Mouse (Mus musculus) cerebellum, adult 2 months (tissue): ENCODE measurements around the gene Clec16a. TPM values are rescaled to one million over a fixed set of nuclear protein-coding genes. Genes with fewer than 3 reads are reported as not detected.

Source experiments
- DNase-seq, 2 experiments: peaks; one replicate each; pipeline ENCODE4 v3.0.0; 2021
- H3K27ac ChIP-seq: fragments of 200-500 bp; 2 replicates; pipeline ENCODE4 v1.5.1; 2012; ENCODE audit warnings: low read length, control low read depth, inconsistent platforms; ENCODE audit not compliant: insufficient read depth
- H3K27me3 ChIP-seq: fragments of 200-500 bp; 2 replicates; pipeline ENCODE4 v1.6.1; 2012; ENCODE audit warnings: inconsistent platforms, mild to moderate bottlenecking, low read length, moderate library complexity; ENCODE audit not compliant: control insufficient read depth, insufficient read depth
- H3K4me1 ChIP-seq: fragments of 200-500 bp; 2 replicates; pipeline ENCODE4 v1.6.1; 2011; ENCODE audit warnings: low read length; ENCODE audit not compliant: control insufficient read depth, insufficient read depth
- H3K4me3 ChIP-seq: fragments of 200-500 bp; replicated peaks from 2 replicates; pipeline ENCODE3; 2011; ENCODE audit warnings: mild to moderate bottlenecking, low read depth, low read length, control low read depth; ENCODE audit not compliant: insufficient read depth
- CTCF ChIP-seq: fragments of 200-500 bp; IDR thresholded peaks from 2 replicates; pipeline ENCODE4 v1.5.1; 2011; ENCODE audit warnings: low read depth, mild to moderate bottlenecking, control low read depth, low read length, moderate library complexity, borderline replicate concordance; ENCODE audit not compliant: insufficient read depth
- POLR2A ChIP-seq: fragments of 200-500 bp; IDR thresholded peaks from 2 replicates; pipeline ENCODE4 v1.6.1; 2011; ENCODE audit warnings: low read length, control low read depth, borderline replicate concordance; ENCODE audit not compliant: insufficient read depth
- WGBS: fragments of 180-500 bp; shearing (Covaris S2); methylation state at CpG from one replicate; pipeline ENCODE4 v1.1.7; 2018; 5-methylcytosine and 5-hydroxymethylcytosine counted together
- polyA plus RNA-seq: library from polyadenylated mRNA; depleted of rRNA; stranded (reverse); fragments of >200 nt; gene quantifications from 2 replicates; pipeline ENCODE4 v1.2.3, GENCODE M21; 2012

Gene Clec16a
- polyA plus RNA-seq, 1 experiment = 48.7 TPM

DNA sequence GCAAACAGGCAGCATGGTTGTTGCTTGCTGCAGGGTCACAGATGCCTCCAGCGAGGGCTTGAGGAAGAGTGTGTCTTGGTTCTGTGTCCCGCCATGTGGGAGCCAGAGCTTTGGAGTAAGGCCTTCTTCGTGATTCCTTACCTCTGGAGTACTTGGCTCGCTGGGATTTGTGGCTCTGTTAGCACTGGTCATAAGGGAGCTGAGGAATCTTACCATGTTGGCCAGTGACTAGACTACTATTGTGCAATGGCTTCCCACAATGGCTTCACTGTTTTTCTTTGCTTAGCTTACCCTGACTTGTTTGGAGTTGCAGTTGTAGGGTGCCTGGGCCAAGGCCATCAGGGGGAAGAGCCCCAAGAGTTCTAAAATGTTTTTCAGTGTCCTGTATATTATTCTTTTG lies 30.8 kb downstream of the Clec16a start:
- WGBS = 86% methylated on average over 4 of the region's 4 CpGs
- no peak for TF ChIP-seq CTCF
- no peak for TF ChIP-seq POLR2A

DNA sequence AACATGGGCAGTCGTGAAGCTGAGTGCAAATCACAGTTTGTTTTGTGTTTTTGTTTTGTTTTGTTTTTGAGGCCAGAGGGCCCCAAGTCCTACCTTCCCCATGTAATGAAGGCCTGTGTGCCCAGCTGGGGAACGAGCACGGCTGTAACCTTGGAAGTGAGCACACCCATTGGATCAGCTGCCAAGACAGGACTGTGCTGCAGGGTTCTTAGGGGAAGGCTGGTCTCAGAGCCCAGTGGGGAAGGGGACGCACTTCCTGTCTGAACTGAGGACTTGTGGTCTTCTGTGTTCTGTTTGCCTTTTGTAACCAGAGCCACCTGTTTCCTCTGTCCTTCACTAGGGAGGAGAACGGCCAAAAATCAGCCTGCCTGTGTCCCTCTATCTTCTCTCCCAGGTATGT lies 32.4 kb downstream of the Clec16a start:
- Histone ChIP-seq H3K4me1 (no peaks in the 10 kb centered on the region), H3K4me3 (no peak overlapping the region), H3K27me3 (no peaks in the 10 kb centered on the region), H3K27ac (no peak overlapping the region)
- 64% methylated on average over 5 of the region's 5 CpGs for WGBS
- TF ChIP-seq CTCF = no peak
- no peak for DNase-seq

More for the DNA sequence above, 30.8 kb downstream of the Clec16a start:
- Histone ChIP-seq H3K27me3 (no peaks in the 10 kb centered on the region), H3K27ac (no peak overlapping the region), H3K4me1 (peaks cover 6% of the 10 kb centered on the region; the same call in 1 of the 2 replicates), H3K4me3 (no peak overlapping the region)
- DNase-seq = no peak

DNA sequence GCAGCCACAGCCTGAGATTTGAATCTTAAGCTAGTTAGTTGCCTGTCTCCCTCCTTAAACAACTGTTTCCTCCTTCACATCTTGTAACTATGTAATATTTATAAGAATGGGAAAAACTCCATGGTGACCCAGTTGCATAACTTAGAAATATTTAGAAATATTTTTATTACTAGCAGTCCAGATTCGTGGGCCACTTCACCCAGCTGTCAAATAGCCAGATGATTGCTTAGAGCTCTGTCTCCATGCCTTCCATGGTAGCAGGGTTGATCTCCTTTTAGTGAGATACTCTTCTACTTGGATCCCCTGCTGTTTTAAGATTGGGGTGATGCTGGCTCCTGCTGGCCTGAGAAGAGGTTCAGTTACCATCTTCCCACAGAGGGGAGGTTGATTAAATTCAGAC lies 33.2 kb downstream of the Clec16a start:
- no peaks in the 10 kb centered on the region for H3K4me1 ChIP-seq
- TF ChIP-seq CTCF = no peak
- no peak for TF ChIP-seq POLR2A
- DNase-seq = no peak
- no peak overlapping the region for H3K4me3 ChIP-seq
- H3K27ac ChIP-seq = no peak overlapping the region
- H3K27me3 ChIP-seq = no peaks in the 10 kb centered on the region
- WGBS = 60% methylated on average over 1 of the region's 1 CpGs

DNA sequence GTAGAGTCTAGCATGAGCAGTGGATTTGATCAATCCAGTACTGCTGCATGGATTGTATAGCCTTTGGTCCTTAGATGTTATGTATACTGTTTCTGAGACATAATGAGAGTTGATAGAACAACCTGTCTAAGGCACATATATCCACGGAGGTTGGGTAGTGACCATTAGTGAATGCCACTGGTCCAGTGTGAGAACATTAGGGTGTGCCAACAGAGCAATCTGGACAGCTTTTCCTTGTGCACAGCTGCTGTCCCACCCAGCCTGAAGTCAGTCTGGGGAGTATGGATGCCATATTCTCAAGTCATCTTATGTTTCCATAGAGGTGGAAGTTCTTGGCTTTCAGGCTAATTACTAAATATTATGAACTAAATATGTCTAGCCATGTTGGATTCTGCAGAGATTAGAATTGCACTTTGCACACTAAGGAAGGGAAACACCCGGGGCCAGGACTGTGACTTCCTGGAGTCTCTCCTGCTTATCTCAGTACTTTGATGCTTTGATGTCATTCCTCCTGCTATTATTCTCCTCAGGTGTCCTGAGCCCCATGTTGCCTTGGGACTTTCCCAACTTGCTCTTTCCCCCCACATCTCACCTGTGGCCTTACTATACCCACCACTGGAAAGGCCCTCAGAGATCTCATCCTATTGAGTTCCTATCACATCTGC lies 36.2 kb downstream of the Clec16a start:
- WGBS = 90% methylated on average over 2 of the region's 2 CpGs
- no peak overlapping the region for H3K4me3 ChIP-seq
- H3K27ac ChIP-seq = no peak overlapping the region
- H3K4me1 ChIP-seq = peaks cover 7% of the 10 kb centered on the region
- H3K27me3 ChIP-seq = no peaks in the 10 kb centered on the region
- no peak for TF ChIP-seq CTCF
- no peak for TF ChIP-seq POLR2A
- DNase-seq = no peak

DNA sequence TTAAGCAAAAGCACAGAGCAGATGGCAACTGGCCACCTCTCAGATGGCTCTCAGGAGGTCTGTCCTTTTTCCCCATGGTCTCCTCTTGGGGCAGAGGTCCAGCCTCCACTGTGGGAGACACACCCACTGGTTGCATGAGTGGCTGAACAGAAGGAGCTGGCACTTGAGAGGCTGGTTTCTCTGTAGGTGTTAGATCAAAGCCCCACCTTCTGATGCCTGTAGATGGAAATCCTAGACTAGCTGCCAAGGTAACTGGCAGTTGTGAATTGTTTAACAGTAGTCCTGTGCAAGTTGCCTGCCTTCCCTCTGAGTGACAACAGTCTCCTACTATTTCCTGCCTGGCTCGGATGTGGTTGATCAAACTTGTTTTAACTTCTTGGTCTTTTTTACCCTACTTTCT lies 40.0 kb downstream of the Clec16a start:
- no peak for TF ChIP-seq POLR2A
- TF ChIP-seq CTCF = no peak
- WGBS = 47% methylated on average over 1 of the region's 1 CpGs
- H3K27me3 ChIP-seq = no peaks in the 10 kb centered on the region
- peak; percentile 31 to 57 for DNase-seq
- H3K27ac ChIP-seq = no peak overlapping the region
- no peak overlapping the region for H3K4me3 ChIP-seq
- H3K4me1 ChIP-seq = peaks cover 10% of the 10 kb centered on the region

DNA sequence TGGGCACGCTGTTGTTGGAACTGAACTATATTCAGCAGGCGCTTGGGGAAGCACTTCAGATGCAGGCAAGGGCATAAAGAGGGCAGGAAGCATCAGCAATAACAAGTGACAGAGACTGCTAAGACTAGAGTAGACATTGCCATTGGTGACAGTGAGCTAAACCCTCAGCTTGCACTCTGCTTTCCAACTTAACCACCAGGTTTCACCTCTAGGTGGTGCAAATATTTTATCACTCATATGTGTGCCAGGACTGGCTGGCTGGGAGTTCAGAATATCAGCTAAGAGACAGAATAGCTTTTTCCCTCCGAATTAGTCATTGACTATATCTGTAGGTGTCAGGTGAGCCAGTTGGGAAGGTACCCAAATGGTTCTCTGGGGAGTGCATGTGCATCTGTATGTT lies 41.4 kb downstream of the Clec16a start:
- 75% methylated on average over 3 of the region's 3 CpGs for whole genome bisulfite sequencing

DNA sequence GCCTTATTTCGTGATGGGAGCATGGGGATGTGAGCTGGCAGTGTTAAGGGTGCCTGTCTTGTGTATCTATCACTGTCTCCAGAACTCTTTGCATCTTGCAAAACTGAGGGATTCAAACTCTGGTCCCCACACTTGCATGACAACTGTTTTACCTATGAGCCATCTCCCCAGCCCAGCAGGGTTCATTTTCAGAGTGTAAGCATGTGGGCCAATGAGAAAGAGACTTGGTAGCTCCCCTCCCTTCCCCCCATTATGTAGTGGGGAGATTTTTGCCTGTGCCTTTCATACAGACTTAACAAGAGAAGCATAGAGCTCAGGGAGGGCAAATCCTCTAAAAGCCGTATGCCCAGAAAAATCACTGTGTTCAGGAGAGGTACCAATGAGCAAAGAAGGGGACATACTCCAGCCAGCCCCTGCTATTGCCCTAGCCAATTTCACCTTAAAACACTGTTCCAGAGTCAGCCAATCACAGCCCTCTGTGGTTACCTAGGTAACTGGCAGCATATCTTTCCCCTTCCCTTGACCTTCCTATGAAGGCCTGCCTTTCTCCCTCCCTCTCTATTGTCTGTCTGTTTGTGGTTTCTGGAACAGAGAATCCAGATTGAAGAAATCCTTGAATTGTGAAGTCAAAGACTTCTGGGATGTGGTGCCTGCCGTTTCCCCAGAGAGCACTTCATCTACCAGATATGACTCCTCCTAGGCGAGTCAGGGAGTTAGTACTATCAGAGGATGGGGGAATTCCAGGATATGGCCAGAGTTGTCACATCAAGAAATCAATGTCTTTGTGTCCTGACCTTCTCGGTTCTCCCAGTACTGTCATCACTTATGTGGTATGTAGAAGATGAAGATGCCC lies 55.0 kb downstream of the Clec16a start:
- H3K27me3 ChIP-seq = no peaks in the 10 kb centered on the region
- H3K4me1 ChIP-seq = no peaks in the 10 kb centered on the region
- no peak overlapping the region for H3K4me3 ChIP-seq
- DNase-seq = no peak
- H3K27ac ChIP-seq = no peak overlapping the region
- TF ChIP-seq CTCF = no peak
- TF ChIP-seq POLR2A = no peak
- WGBS = 69% methylated on average over 5 of the region's 5 CpGs

More for the DNA sequence above, 41.4 kb downstream of the Clec16a start:
- H3K4me3 ChIP-seq = no peak overlapping the region
- TF ChIP-seq POLR2A (no peak), CTCF (peak; percentile 24; the same call in 1 of the 2 replicates)
- H3K4me1 ChIP-seq = peaks cover 10% of the 10 kb centered on the region
- peak in 1 of 2 experiments; percentile 21 for DNase-seq
- H3K27me3 ChIP-seq = no peaks in the 10 kb centered on the region
- no peak overlapping the region for H3K27ac ChIP-seq

DNA sequence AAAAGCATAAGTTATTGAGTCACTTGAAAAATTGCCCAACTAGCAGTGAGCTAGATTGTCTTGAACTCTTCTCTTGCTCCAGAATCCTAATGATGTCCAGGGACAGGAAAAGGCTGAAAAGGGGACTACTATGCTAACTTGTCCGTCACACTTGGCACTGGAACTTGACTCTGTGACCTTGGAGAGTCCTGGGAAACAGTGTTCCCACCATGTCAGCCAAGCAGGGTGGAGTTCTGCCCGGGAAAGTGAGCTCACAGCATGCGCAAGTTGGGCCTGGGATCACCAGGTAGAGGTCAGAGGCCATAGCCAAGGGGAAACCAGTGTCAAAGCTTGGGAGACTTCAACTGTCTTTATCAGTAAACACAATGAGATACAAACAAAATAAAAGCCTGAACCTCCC lies 62.7 kb downstream of the Clec16a start:
- WGBS = 80% methylated on average over 3 of the region's 3 CpGs
- H3K4me1 ChIP-seq = no peaks in the 10 kb centered on the region
- no peaks in the 10 kb centered on the region for H3K27me3 ChIP-seq
- no peak overlapping the region for H3K27ac ChIP-seq
- TF ChIP-seq POLR2A (no peak), CTCF (no peak)
- no peak overlapping the region for H3K4me3 ChIP-seq
- no peak for DNase-seq
